Mouse (Mus musculus): ENCODE data around the gene Grb7. TPM values are rescaled to one million over a fixed set of nuclear protein-coding genes. Genes with fewer than 3 reads are reported as not detected.

Grb7 gene
- total and polyA plus RNA-seq, 3 experiments: not detected

- ATAC-seq (ENCODE audit: extremely low read depth, insufficient number of reproducible peaks, low FRiP score, poor library complexity, severe bottlenecking): no peak
- H3K36me3 ChIP-seq (replicated peaks): no peaks in the 10 kb centered on the region
- no peaks in the 10 kb centered on the region; the same call in 1 of the 2 replicates for H3K4me1 ChIP-seq (ENCODE audit: insufficient read depth, low read depth, low read length)
- H3K9me3 ChIP-seq (replicated peaks): no peaks in the 10 kb centered on the region
- TF ChIP-seq GATA1 (IDR thresholded peaks at IDR 0.05; ENCODE audit: borderline replicate concordance, low read length): no peak
- no peak for TF ChIP-seq POLR2AphosphoS5 (IDR thresholded peaks at IDR 0.05; ENCODE audit: insufficient replicate concordance, low read depth, low read length)
- TF ChIP-seq TAL1 (conservative IDR thresholded peaks at IDR 0.05; ENCODE audit: low read depth, low read length): no peak
- no peak for TF ChIP-seq GATA2 (IDR thresholded peaks at IDR 0.05; ENCODE audit: borderline replicate concordance, low read depth, low read length)
- TF ChIP-seq CTCF (IDR thresholded peaks at IDR 0.05; ENCODE audit: low read depth, low read length): no peak
- no peak overlapping the region for H3K4me3 ChIP-seq (ENCODE audit: low read depth, low read length)
- H3K27me3 ChIP-seq (ENCODE audit: insufficient read depth, low read length): no peaks in the 10 kb centered on the region; the same call in 1 of the 2 replicates
- DNase-seq (ENCODE audit: low spot score): no peak
Measured at GRCm38 (mm10) chr11:98479026-98479939, 33.1 kb downstream of the Grb7 start.

- no peak for ATAC-seq (ENCODE audit: extremely low read depth, insufficient number of reproducible peaks, low FRiP score, poor library complexity, severe bottlenecking)
- H3K27me3 ChIP-seq (ENCODE audit: insufficient read depth, low read length): no peaks in the 10 kb centered on the region; the same call in 1 of the 2 replicates
- H3K4me3 ChIP-seq (ENCODE audit: low read depth, low read length): no peak overlapping the region
- H3K36me3 ChIP-seq (replicated peaks): no peaks in the 10 kb centered on the region
- TF ChIP-seq GATA1 (IDR thresholded peaks at IDR 0.05; ENCODE audit: borderline replicate concordance, low read length) (no peak), TAL1 (conservative IDR thresholded peaks at IDR 0.05; ENCODE audit: low read depth, low read length) (no peak), POLR2AphosphoS5 (IDR thresholded peaks at IDR 0.05; ENCODE audit: insufficient replicate concordance, low read depth, low read length) (no peak), CTCF (IDR thresholded peaks at IDR 0.05; ENCODE audit: low read depth, low read length) (no peak), GATA2 (IDR thresholded peaks at IDR 0.05; ENCODE audit: borderline replicate concordance, low read depth, low read length) (no peak)
- no peaks in the 10 kb centered on the region for H3K9me3 ChIP-seq (replicated peaks)
- DNase-seq (ENCODE audit: low spot score): no peak
- no peaks in the 10 kb centered on the region; the same call in 1 of the 2 replicates for H3K4me1 ChIP-seq (ENCODE audit: insufficient read depth, low read depth, low read length)
Measured at GRCm38 (mm10) chr11:98479940-98480497, 33.8 kb downstream of the Grb7 start.

GRCm38 (mm10) chr11:98481231-98481630, 35.0 kb downstream of the Grb7 start:
- no peaks in the 10 kb centered on the region for H3K36me3 ChIP-seq (replicated peaks)
- no peak for DNase-seq (ENCODE audit: low spot score)
- no peaks in the 10 kb centered on the region; the same call in 1 of the 2 replicates for H3K4me1 ChIP-seq (ENCODE audit: insufficient read depth, low read depth, low read length)
- no peaks in the 10 kb centered on the region; the same call in 1 of the 2 replicates for H3K27me3 ChIP-seq (ENCODE audit: insufficient read depth, low read length)
- no peaks in the 10 kb centered on the region for H3K9me3 ChIP-seq (replicated peaks)
- H3K4me3 ChIP-seq (ENCODE audit: low read depth, low read length): no peak overlapping the region
- TF ChIP-seq GATA1 (IDR thresholded peaks at IDR 0.05; ENCODE audit: borderline replicate concordance, low read length): no peak
- no peak for TF ChIP-seq POLR2AphosphoS5 (IDR thresholded peaks at IDR 0.05; ENCODE audit: insufficient replicate concordance, low read depth, low read length)
- TF ChIP-seq CTCF (IDR thresholded peaks at IDR 0.05; ENCODE audit: low read depth, low read length): no peak
- no peak for TF ChIP-seq TAL1 (conservative IDR thresholded peaks at IDR 0.05; ENCODE audit: low read depth, low read length)
- no peak for TF ChIP-seq GATA2 (IDR thresholded peaks at IDR 0.05; ENCODE audit: borderline replicate concordance, low read depth, low read length)
- no peak for ATAC-seq (ENCODE audit: extremely low read depth, insufficient number of reproducible peaks, low FRiP score, poor library complexity, severe bottlenecking)

GRCm38 (mm10) chr11:98482067-98482466, 35.9 kb downstream of the Grb7 start:
- no peaks in the 10 kb centered on the region for H3K36me3 ChIP-seq (replicated peaks)

GRCm38 (mm10) chr11:98485749-98486148, 39.6 kb downstream of the Grb7 start:
- H3K4me1 ChIP-seq (ENCODE audit: insufficient read depth, low read depth, low read length): no peaks in the 10 kb centered on the region
- TF ChIP-seq POLR2AphosphoS5 (IDR thresholded peaks at IDR 0.05; ENCODE audit: insufficient replicate concordance, low read depth, low read length): no peak
- no peak for TF ChIP-seq CTCF (IDR thresholded peaks at IDR 0.05; ENCODE audit: low read depth, low read length)
- no peak for TF ChIP-seq TAL1 (conservative IDR thresholded peaks at IDR 0.05; ENCODE audit: low read depth, low read length)
- no peak for TF ChIP-seq GATA2 (IDR thresholded peaks at IDR 0.05; ENCODE audit: borderline replicate concordance, low read depth, low read length)
- TF ChIP-seq GATA1 (IDR thresholded peaks at IDR 0.05; ENCODE audit: borderline replicate concordance, low read length): no peak
- ATAC-seq (ENCODE audit: extremely low read depth, insufficient number of reproducible peaks, low FRiP score, poor library complexity, severe bottlenecking) (no peak), DNase-seq (ENCODE audit: low spot score) (no peak)
- H3K27me3 ChIP-seq (ENCODE audit: insufficient read depth, low read length): no peaks in the 10 kb centered on the region; the same call in 1 of the 2 replicates
- no peaks in the 10 kb centered on the region for H3K36me3 ChIP-seq (replicated peaks)
- no peaks in the 10 kb centered on the region for H3K9me3 ChIP-seq (replicated peaks)
- no peak overlapping the region for H3K4me3 ChIP-seq (ENCODE audit: low read depth, low read length)

More at GRCm38 (mm10) chr11:98482067-98482466, 35.9 kb downstream of the Grb7 start:
- ATAC-seq (ENCODE audit: extremely low read depth, insufficient number of reproducible peaks, low FRiP score, poor library complexity, severe bottlenecking) (no peak), DNase-seq (ENCODE audit: low spot score) (no peak)
- no peaks in the 10 kb centered on the region; the same call in 1 of the 2 replicates for H3K27me3 ChIP-seq (ENCODE audit: insufficient read depth, low read length)
- H3K9me3 ChIP-seq (replicated peaks): no peaks in the 10 kb centered on the region
- no peak overlapping the region for H3K4me3 ChIP-seq (ENCODE audit: low read depth, low read length)
- TF ChIP-seq GATA2 (IDR thresholded peaks at IDR 0.05; ENCODE audit: borderline replicate concordance, low read depth, low read length) (no peak), TAL1 (conservative IDR thresholded peaks at IDR 0.05; ENCODE audit: low read depth, low read length) (no peak), GATA1 (IDR thresholded peaks at IDR 0.05; ENCODE audit: borderline replicate concordance, low read length) (no peak), POLR2AphosphoS5 (IDR thresholded peaks at IDR 0.05; ENCODE audit: insufficient replicate concordance, low read depth, low read length) (no peak), CTCF (IDR thresholded peaks at IDR 0.05; ENCODE audit: low read depth, low read length) (no peak)
- H3K4me1 ChIP-seq (ENCODE audit: insufficient read depth, low read depth, low read length): no peaks in the 10 kb centered on the region; the same call in 1 of the 2 replicates
